Mouse (Mus musculus) heart, adult 9 months (tissue): ENCODE measurements at regions not wholly inside any gene's neighbourhood (a gene's known extent, or its start where the extent isn't known, plus 50 kb on each side); places are given as distances from the start of the nearest gene placed in this dataset.

ENCODE experiments used
- DNase-seq, 2 experiments: peaks; one replicate each; pipeline ENCODE4 v3.0.0; 2022; ENCODE audit warnings: low spot score in 2 of 2

GRCm38 (mm10) chr8:7827811-7828210, 833.2 kb downstream of the Efnb2 start:
- no peak for DNase-seq

- no peak for DNase-seq
These were observed 852.6 kb downstream of the Efnb2 start for GRCm38 (mm10) chr8:7808395-7808794.

GRCm38 (mm10) chr8:7799221-7799620, 861.8 kb downstream of the Efnb2 start:
- DNase-seq: no peak

- DNase-seq: no peak
These were observed 864.9 kb downstream of the Efnb2 start for GRCm38 (mm10) chr8:7796156-7796555.

- no peak for DNase-seq
These were observed 897.2 kb downstream of the Efnb2 start for GRCm38 (mm10) chr8:7763820-7764219.

GRCm38 (mm10) chr8:7760987-7761386, 900.1 kb downstream of the Efnb2 start:
- no peak for DNase-seq

- DNase-seq: no peak
These were observed 928.3 kb downstream of the Efnb2 start for GRCm38 (mm10) chr8:7732726-7733125.

GRCm38 (mm10) chr8:7721880-7722279, 939.2 kb downstream of the Efnb2 start:
- no peak for DNase-seq

GRCm38 (mm10) chr8:7718898-7719696, 941.9 kb downstream of the Efnb2 start:
- DNase-seq: no peak

- DNase-seq: no peak
These were observed 950.3 kb downstream of the Efnb2 start for GRCm38 (mm10) chr8:7710764-7711163.

- DNase-seq: no peak
These were observed 951.6 kb downstream of the Efnb2 start for GRCm38 (mm10) chr8:7709406-7709805.

GRCm38 (mm10) chr8:7691355-7691996, 969.6 kb downstream of the Efnb2 start:
- DNase-seq: no peak

GRCm38 (mm10) chr8:7653804-7654203, 1007.2 kb downstream of the Efnb2 start:
- no peak for DNase-seq
